Mouse (Mus musculus): ENCODE measurements around the gene Ramp2. TPM values are rescaled to one million over a fixed set of nuclear protein-coding genes. Genes with fewer than 3 reads are reported as not detected.

Gene Ramp2
- total RNA-seq, 2 experiments from 2014 or later: 38.3 to 41.4 TPM

Other genes with a start within 250 kb of the Ramp2 start
- gene Atp6v0a1, start 236.6 kb upstream of the Ramp2 start, total RNA-seq (2021): 100 to 1,000 TPM; 120 to 176 TPM
- 10 to 100 TPM; 25.8 to 39.0 TPM for gene Naglu, start 176.0 kb upstream of the Ramp2 start, total RNA-seq (2021)
- 1 to 10 TPM; 1.2 to 2.0 TPM for gene Hsd17b1, start 167.6 kb upstream of the Ramp2 start, total RNA-seq (2021)
- gene Coasy, start 163.5 kb upstream of the Ramp2 start, total RNA-seq (2021): 10 to 100 TPM; 84.4 to 94.1 TPM
- gene Mlx, start 158.8 kb upstream of the Ramp2 start, total RNA-seq (2021): 10 to 100 TPM; 46.5 to 61.8 TPM
- 1 to 10 TPM; 2.8 to 3.8 TPM for gene Psmc3ip, start 150.6 kb upstream of the Ramp2 start, total RNA-seq (2021)
- 10 to 100 TPM; 50.3 to 57.4 TPM for gene Retreg3, start 126.1 kb upstream of the Ramp2 start, total RNA-seq (2021)
- gene Tubg1, start 126.1 kb upstream of the Ramp2 start, total RNA-seq (2021): 10 to 100 TPM; 32.9 to 37.0 TPM
- 1 to 10 TPM; 5.9 to 6.4 TPM for gene Tubg2, start 90.1 kb upstream of the Ramp2 start, total RNA-seq (2021)
- 1 to 10 TPM; 6.4 to 7.3 TPM for gene Cntnap1, start 75.5 kb upstream of the Ramp2 start, total RNA-seq (2021)
- gene Plekhh3, start 74.7 kb upstream of the Ramp2 start, total RNA-seq (2021): 10 to 100 TPM; 24.3 to 25.6 TPM
- under 1 TPM in 1 of 2 experiments, not detected in 1; 0.51 TPM for gene Ccr10, start 70.6 kb upstream of the Ramp2 start, total RNA-seq (2021)
- 10 to 100 TPM; 29.5 to 35.6 TPM for gene Ezh1, start 19.6 kb upstream of the Ramp2 start, total RNA-seq (2021)
- 100 to 1,000 TPM in 1 of 2 experiments, 10 to 100 TPM in 1; 89.3 to 113 TPM for gene Vps25, start 7.7 kb downstream of the Ramp2 start, total RNA-seq (2021)
- gene Wnk4, start 14.5 kb downstream of the Ramp2 start, total RNA-seq (2021): 1 to 10 TPM; 4.1 to 4.6 TPM
- under 1 TPM; 0.33 to 0.99 TPM for gene Cntd1, start 33.0 kb downstream of the Ramp2 start, total RNA-seq (2021)
- 10 to 100 TPM; 79.9 to 86.3 TPM for gene Coa3, start 33.1 kb downstream of the Ramp2 start, total RNA-seq (2021)
- gene Becn1, start 56.3 kb downstream of the Ramp2 start, total RNA-seq (2021): 100 to 1,000 TPM; 151 to 161 TPM
- 100 to 1,000 TPM; 139 to 164 TPM for gene Psme3, start 70.2 kb downstream of the Ramp2 start, total RNA-seq (2021)
- gene Aoc2, start 79.0 kb downstream of the Ramp2 start, total RNA-seq (2021): 1 to 10 TPM; 6.0 to 7.0 TPM
- gene Aoc3, start 84.6 kb downstream of the Ramp2 start, total RNA-seq (2021): 100 to 1,000 TPM in 1 of 2 experiments, 10 to 100 TPM in 1; 40.0 to 124 TPM
- gene G6pc, start 121.5 kb downstream of the Ramp2 start, total RNA-seq (2021): 10 to 100 TPM; 13.0 to 27.5 TPM
- gene Aarsd1, start 171.6 kb downstream of the Ramp2 start, total RNA-seq (2021): 10 to 100 TPM; 29.1 to 38.1 TPM
- 1 to 10 TPM; 2.7 to 4.7 TPM for gene Gm27029, start 178.8 kb downstream of the Ramp2 start, total RNA-seq (2021)
- 10 to 100 TPM; 28.2 TPM for gene Rundc1, start 179.1 kb downstream of the Ramp2 start, total RNA-seq (2021)
- 1 to 10 TPM; 6.1 TPM for gene Ptges3l, start 179.3 kb downstream of the Ramp2 start, total RNA-seq (2021)
- 10 to 100 TPM; 68.8 to 83.9 TPM for gene Rpl27, start 196.3 kb downstream of the Ramp2 start, total RNA-seq (2021)
- 10 to 100 TPM; 30.0 to 38.8 TPM for gene Ifi35, start 202.4 kb downstream of the Ramp2 start, total RNA-seq (2021)
- gene Rnd2, start 219.0 kb downstream of the Ramp2 start, total RNA-seq (2021): 10 to 100 TPM in 1 of 2 experiments, 1 to 10 TPM in 1; 9.8 to 14.9 TPM
- 100 to 1,000 TPM; 126 TPM for gene Vat1, start 220.2 kb downstream of the Ramp2 start, total RNA-seq (2021)